Mouse (Mus musculus): ENCODE results near the gene Olfr978.
"Not testable (repeated sequence)": the region's sequence is repeated elsewhere in the genome, so short reads cannot be mapped to it uniquely, and the experiment has no call there.

The Olfr978 gene

DNA sequence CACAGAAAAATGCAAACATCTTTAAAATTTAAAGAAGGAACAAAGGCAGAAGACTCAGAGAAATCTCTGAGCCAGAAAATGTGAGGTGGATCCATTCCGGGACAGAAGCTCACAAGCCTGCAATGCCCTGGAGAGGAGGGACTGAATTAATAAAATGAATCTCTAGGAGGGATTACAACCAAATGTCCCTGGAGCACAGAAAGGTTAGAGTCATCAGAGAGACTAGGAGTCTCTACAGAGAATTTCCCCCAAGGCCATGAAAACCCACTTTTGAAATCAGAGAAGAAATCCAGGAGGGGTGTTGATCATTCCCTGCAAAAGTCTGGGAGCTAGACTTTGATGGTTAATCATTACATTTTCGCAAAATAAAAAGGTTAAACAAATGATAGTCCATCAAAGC, at the start of gene Olfr978:
Gene Olfr978 (plus strand): TSS at position 301 of the 400 bp plus-strand sequence.
- in situ Hi-C loops (cut with MboI): no loop called here

DNA sequence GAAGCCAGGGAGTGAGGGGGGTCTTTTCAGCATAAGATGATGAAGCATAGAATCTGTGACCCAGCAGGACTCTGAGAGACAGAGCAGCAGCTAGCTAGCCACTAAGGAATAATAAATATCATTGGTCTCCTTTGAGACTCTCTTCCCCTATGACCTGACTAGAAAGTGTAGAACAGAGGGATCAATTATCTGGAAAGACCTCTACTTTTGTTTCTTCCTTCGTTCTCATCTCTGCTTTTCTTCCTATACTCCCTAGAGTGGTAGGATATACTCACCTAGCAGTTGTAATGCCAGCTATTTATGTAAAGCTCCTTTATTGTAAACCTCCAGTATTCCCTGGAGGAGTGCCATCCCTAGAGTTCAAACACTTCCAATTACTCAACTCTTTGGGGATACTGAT, 40.0 kb upstream of the Olfr978 start, which contains the start of gene Olfr975:
Gene Olfr975 (minus strand): TSS at position 101 of the 400 bp plus-strand sequence.
- in situ Hi-C loops (cut with MboI): no loop called here

DNA sequence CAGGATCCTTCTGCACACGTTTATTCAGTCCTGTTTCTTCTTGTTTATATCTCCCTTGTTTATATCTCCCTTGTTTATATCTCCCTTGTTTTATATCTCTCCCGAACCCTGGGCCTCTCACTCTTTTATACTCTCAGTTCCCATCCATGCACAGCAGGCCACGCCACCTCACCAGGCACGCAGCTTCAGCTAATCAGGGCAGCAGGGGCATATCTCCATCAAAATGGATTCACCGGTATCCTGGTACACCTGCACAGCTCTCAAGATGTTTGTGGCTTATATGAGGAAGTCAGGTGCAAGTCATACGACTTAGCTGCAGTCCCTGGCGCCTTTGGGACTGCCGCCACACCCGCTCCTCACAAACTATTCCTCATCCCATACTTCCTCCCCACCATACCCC, 30.9 kb upstream of the Olfr978 start, which contains the start of gene Olfr976:
Gene Olfr976 (minus strand): TSS at position 101 of the 400 bp plus-strand sequence.
- in situ Hi-C loops (cut with MboI): not testable (repeated sequence)

DNA sequence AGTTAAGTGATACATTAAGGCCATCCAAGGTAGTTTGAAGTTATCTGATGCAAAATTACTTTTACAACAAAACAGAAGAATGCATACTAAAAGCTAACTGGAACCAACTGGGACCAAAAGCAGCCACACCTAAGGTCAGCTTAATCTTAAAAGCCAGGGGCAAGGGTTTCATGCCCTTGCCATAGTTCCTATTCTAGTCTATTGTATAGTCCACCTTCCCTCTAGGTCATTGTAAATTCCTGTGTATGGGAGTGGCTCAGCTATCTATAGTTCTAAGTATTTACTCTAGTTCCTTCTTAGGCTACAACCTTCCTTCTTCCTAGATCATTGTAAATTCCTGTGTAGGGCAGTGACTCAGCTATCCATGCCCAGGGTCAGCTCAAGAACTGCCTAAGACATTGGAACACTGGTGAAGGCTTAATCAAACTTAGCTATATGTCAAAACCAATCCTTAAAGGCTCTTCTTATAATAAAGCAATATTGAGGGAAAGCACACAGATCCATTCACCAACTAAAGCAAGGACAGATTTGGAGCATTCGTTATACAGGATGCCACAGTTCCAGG, 15.2 kb upstream of the Olfr978 start:
- in situ Hi-C loops (cut with MboI): not testable (repeated sequence)

DNA sequence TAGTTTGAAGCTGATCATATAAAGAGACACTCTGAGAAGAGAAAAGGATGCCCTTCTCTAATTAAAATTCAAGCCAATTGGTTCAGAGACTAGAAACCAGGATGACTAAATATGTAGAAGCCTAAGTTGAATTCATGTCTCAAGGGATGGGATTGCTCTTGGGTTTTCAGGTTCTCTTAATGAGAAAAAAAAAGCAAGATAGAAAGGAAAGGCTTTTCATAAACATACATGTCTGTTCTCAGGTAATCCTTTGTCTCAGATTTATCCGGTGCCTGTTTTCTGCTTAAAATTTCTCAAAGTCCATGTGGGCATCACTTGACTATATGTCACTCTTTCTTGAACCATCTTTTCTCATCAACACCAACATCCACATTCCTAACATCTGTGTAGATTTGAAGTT, 11.5 kb downstream of the Olfr978 start, which contains the start of gene Olfr979:
Gene Olfr979 (minus strand): TSS at position 101 of the 400 bp plus-strand sequence.
- in situ Hi-C loops (cut with MboI): no loop called here

DNA sequence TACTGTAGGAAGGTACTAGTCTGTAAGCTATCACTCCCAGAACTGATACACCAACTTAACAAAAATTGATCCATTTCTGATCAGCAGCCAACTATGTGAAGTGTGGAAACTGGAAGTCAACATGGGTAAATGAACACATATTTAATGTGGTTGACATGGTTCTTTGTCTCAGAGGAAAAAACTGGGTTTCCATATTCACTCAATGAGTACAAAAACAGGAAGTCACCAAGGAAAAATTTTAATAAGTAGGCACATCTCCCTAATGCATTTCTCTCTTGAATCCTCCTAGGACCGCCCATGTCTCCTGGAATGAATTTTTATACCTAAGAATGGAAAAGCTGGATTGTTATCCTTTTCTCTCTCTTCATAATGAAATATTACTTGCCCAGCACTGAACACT, 17.6 kb downstream of the Olfr978 start, which contains the start of gene Olfr980:
Gene Olfr980 (minus strand): TSS at position 101 of the 400 bp plus-strand sequence.
- in situ Hi-C loops (cut with MboI): no loop called here

DNA sequence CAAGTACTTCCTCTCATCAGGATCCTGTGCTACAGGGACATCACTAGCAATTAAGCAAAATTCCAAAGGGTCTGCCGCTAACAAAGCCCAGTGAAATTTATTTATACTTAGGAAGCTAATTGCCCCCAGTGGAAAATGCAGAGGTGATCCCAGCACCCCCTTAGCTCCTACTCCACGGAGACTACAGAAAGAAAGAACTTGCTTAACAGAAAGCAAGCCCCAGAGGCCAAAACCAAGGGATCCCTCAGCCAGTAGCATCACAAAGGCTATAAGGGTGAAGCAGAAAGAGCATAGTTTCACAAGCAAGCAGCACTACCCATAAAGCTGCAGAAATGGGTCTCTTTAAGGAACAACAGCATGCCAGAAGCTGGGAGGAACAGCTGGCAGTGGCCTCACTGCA, 29.3 kb downstream of the Olfr978 start, which contains the start of gene Olfr981:
Gene Olfr981 (plus strand): TSS at position 301 of the 400 bp plus-strand sequence.
- in situ Hi-C loops (cut with MboI): no loop called here

Data from mature B cell (primary cell).